Mouse (Mus musculus): Measurements from ENCODE around the gene Fam219a.

DNA sequence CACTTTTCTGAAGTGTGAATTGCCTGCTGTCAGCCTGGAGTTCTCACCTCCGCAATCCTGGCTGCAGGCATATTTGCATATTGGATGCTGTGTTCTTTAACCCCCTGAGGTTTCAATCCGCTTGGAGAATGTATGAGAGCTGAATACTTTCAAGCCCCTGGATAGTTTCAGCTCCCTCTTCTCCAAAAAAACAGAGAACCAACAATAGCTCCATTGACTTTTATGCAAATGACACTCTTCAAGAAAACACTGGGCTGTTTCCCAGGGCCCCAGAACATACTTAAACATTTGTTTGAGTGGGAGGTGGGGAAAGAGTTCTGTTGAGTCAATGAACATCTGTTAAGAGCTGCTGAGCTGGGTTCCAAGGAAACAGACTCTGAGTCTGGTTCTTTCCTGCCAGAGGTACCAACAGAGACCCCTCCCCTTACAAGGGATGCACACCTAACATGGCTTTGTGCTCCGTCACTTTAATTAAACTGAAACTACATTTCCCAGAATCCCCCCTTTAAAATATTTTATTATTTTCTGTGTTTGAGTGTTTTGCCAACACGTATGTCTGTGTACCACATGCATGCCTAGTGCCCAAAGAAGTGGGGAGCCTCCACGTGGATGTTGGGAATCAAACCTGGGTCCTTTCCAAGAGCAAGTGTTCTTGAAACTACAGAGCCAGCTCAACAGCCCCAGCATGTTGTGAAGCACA, 98.5 kb downstream of the Fam219a start:
- TF ChIP-seq CTCF (IDR thresholded peaks at IDR 0.05; ENCODE audit: borderline replicate concordance, insufficient read depth, low read depth, low read length) (no peak), POLR2A (IDR thresholded peaks at IDR 0.05; ENCODE audit: borderline replicate concordance, insufficient read depth, low read length) (no peak)

All from cerebellum, adult 2 months (tissue).